Mouse (Mus musculus): ENCODE measurements at regions not wholly inside any gene's neighbourhood (a gene's known extent, or its start where the extent isn't known, plus 50 kb on each side); places are given as distances from the start of the nearest gene placed in this dataset.

GRCm38 (mm10) chr5:73881941-73882340 is 186.3 kb downstream of the Usp46 start:
- DNase-seq: peak; percentile 70

- DNase-seq: no peak
These were observed 183.2 kb downstream of the Usp46 start for GRCm38 (mm10) chr5:73884998-73885397.

- no peak for DNase-seq
These were observed 182.5 kb downstream of the Usp46 start for GRCm38 (mm10) chr5:73885691-73886090.

GRCm38 (mm10) chr5:73887306-73887958 is 180.8 kb downstream of the Usp46 start:
- DNase-seq: no peak

- no peak for DNase-seq
These were observed 179.8 kb downstream of the Usp46 start for GRCm38 (mm10) chr5:73888391-73888790.

GRCm38 (mm10) chr5:73889342-73889741 is 178.9 kb downstream of the Usp46 start:
- no peak for DNase-seq

- peak; percentile 15 for DNase-seq
These were observed 177.3 kb downstream of the Usp46 start for GRCm38 (mm10) chr5:73890942-73891341.

GRCm38 (mm10) chr5:73891606-73892005 is 176.6 kb downstream of the Usp46 start:
- peak; percentile 14 for DNase-seq

GRCm38 (mm10) chr5:73892440-73893225 is 175.6 kb downstream of the Usp46 start:
- DNase-seq: no peak

GRCm38 (mm10) chr5:73895186-73895585 is 173.0 kb downstream of the Usp46 start:
- no peak for DNase-seq

- DNase-seq: no peak
These were observed 171.4 kb downstream of the Usp46 start for GRCm38 (mm10) chr5:73896785-73897184.

GRCm38 (mm10) chr5:73901651-73902050 is 166.6 kb downstream of the Usp46 start:
- DNase-seq: no peak

- DNase-seq: no peak
These were observed 165.6 kb downstream of the Usp46 start for GRCm38 (mm10) chr5:73902470-73903218.

GRCm38 (mm10) chr5:73903219-73903570 is 165.0 kb downstream of the Usp46 start:
- DNase-seq: no peak

- no peak for DNase-seq
These were observed 164.0 kb downstream of the Usp46 start for GRCm38 (mm10) chr5:73904146-73904811.

GRCm38 (mm10) chr5:73912149-73912548 is 156.1 kb downstream of the Usp46 start:
- no peak for DNase-seq

GRCm38 (mm10) chr5:73913116-73913515 is 155.1 kb downstream of the Usp46 start:
- no peak for DNase-seq

GRCm38 (mm10) chr5:73918011-73918410 is 150.2 kb downstream of the Usp46 start:
- DNase-seq: no peak

- DNase-seq: peak; percentile 28
These were observed 148.3 kb downstream of the Usp46 start for GRCm38 (mm10) chr5:73919936-73920335.

GRCm38 (mm10) chr5:73927534-73927933 is 140.7 kb downstream of the Usp46 start:
- DNase-seq: no peak

GRCm38 (mm10) chr5:73928691-73929090 is 139.5 kb downstream of the Usp46 start:
- DNase-seq: no peak

- DNase-seq: no peak
These were observed 138.0 kb downstream of the Usp46 start for GRCm38 (mm10) chr5:73930205-73930604.

GRCm38 (mm10) chr5:73937799-73938198 is 130.4 kb downstream of the Usp46 start:
- DNase-seq: peak; percentile 55

Data from lung, postnatal 10 days (tissue).